Mouse (Mus musculus) spleen, adult 2 months (tissue): ENCODE measurements at regions not wholly inside any gene's neighbourhood (a gene's known extent, or its start where the extent isn't known, plus 50 kb on each side); places are given as distances from the start of the nearest gene placed in this dataset.

Experiments used
- CTCF ChIP-seq: fragments of 200-500 bp; IDR thresholded peaks from 2 replicates; pipeline ENCODE4 v1.5.1; 2011; ENCODE audit warnings: mild to moderate bottlenecking, inconsistent platforms; ENCODE audit not compliant: insufficient read depth, insufficient read length, insufficient replicate concordance; ENCODE audit errors: extremely low read depth
- POLR2A ChIP-seq: fragments of 200-500 bp; IDR thresholded peaks from 2 replicates; pipeline ENCODE4 v1.6.1; 2011; ENCODE audit warnings: low read depth, low read length, inconsistent platforms

- no peak for TF ChIP-seq POLR2A
- TF ChIP-seq CTCF = no peak
Measured at GRCm38 (mm10) chr14:90432874-90433543, 1961.8 kb upstream of the Pcdh20 start.
